21 mouse cellular contexts compared by ENCODE assay signal in genomic region chr3:121373897-121374441, GRCm38 (mm10). TPM values are rescaled to one million over a fixed set of nuclear protein-coding genes. Genes with fewer than 3 reads are reported as not detected.
DNase-seq lines count a peak whose midpoint lies in the region; ATAC-seq and TF ChIP-seq lines count a peak whose summit lies in the region.
"Had no signal": no experiment of that assay in that cellular context is flagged by ENCODE, and none has a peak within 500 bp of the region (broad histone marks: within the 10 kb centered on the region; RNA-seq: fewer than 3 reads in every experiment).

No protein-coding gene starts in this region.

- peak; percentile 29; the same call in 1 of the 2 replicates for ATAC-seq in intestine, embryonic 15.5 days
- ATAC-seq in intestine, postnatal 0 days = no peak
- ATAC-seq in intestine, embryonic 16.5 days = peak; percentile 45; the same call in 1 of the 2 replicates
- ATAC-seq in stomach, embryonic 14.5 days (ENCODE audit: insufficient number of reproducible peaks, insufficient read depth, low FRiP score, low read depth) = peak; percentile 44; the same call in 1 of the 2 replicates
- no peak for ATAC-seq in granulocyte monocyte progenitor cell, adult 5-6 weeks (replicated peaks; ENCODE audit: poor library complexity, severe bottlenecking)
- ATAC-seq: forebrain, postnatal 0 days had no signal

- no peak overlapping the region for H3K4me3 ChIP-seq in intestine, embryonic 15.5 days (replicated peaks)
- H3K4me3 ChIP-seq in intestine, postnatal 0 days (ENCODE audit: low read depth, low read length) = no peak overlapping the region
- no peak overlapping the region for H3K4me3 ChIP-seq in intestine, embryonic 16.5 days (ENCODE audit: low read length)
- no peak overlapping the region for H3K4me3 ChIP-seq in stomach, embryonic 14.5 days (ENCODE audit: low read depth, low read length)
- H3K4me3 ChIP-seq: forebrain, embryonic 10.5 days; hindbrain, embryonic 15.5 days; kidney, embryonic 15.5 days; midbrain, embryonic 12.5 days had no signal

- H3K9me3 ChIP-seq in intestine, embryonic 15.5 days = no peaks in the 10 kb centered on the region
- H3K9me3 ChIP-seq in intestine, postnatal 0 days (ENCODE audit: control insufficient read depth) = no peaks in the 10 kb centered on the region
- no peaks in the 10 kb centered on the region for H3K9me3 ChIP-seq in intestine, embryonic 16.5 days (ENCODE audit: control insufficient read depth, low read length)
- H3K9me3 ChIP-seq in stomach, embryonic 14.5 days (ENCODE audit: control insufficient read depth, low read depth, low read length) = no peaks in the 10 kb centered on the region
- H3K9me3 ChIP-seq: forebrain, embryonic 10.5 days; hindbrain, embryonic 15.5 days; kidney, embryonic 15.5 days; midbrain, embryonic 12.5 days had no signal

- peak; percentile 18 for DNase-seq in forelimb bud, embryonic 11.5 days (ENCODE audit: low read depth, low spot score)
- no peak for DNase-seq in thymus, postnatal 14 days
- DNase-seq: adrenal gland, adult 2 months; cerebellum, adult 11 months; cerebellum, postnatal 14 days; forebrain, postnatal 0 days; kidney, postnatal 4 days; lung, adult 18-20 months; right cerebral cortex, postnatal 14 days; thymus, adult 2 months had no signal

- H3K4me2 ChIP-seq in intestine, embryonic 15.5 days (replicated peaks) = no peak overlapping the region
- no peak overlapping the region for H3K4me2 ChIP-seq in intestine, postnatal 0 days (replicated peaks; ENCODE audit: low read depth)
- H3K4me2 ChIP-seq in intestine, embryonic 16.5 days (ENCODE audit: low read depth, low read length) = no peak overlapping the region
- H3K4me2 ChIP-seq in stomach, embryonic 14.5 days (replicated peaks; ENCODE audit: low read depth, low read length) = no peak overlapping the region
- H3K4me2 ChIP-seq: hindbrain, embryonic 15.5 days; kidney, embryonic 15.5 days; liver, embryonic 11.5 days; midbrain, embryonic 12.5 days had no signal

- H3K27me3 ChIP-seq in intestine, embryonic 15.5 days (replicated peaks) = no peaks in the 10 kb centered on the region
- H3K27me3 ChIP-seq in intestine, postnatal 0 days (replicated peaks; ENCODE audit: control insufficient read depth, insufficient read depth, low read length) = no peaks in the 10 kb centered on the region
- H3K27me3 ChIP-seq in intestine, embryonic 16.5 days (replicated peaks; ENCODE audit: control insufficient read depth, insufficient read depth, low read length) = no peaks in the 10 kb centered on the region
- H3K27me3 ChIP-seq in stomach, embryonic 14.5 days (ENCODE audit: control insufficient read depth, insufficient read depth, low read length) = no peaks in the 10 kb centered on the region
- H3K27me3 ChIP-seq: hindbrain, embryonic 15.5 days; kidney, embryonic 15.5 days had no signal

- no peaks in the 10 kb centered on the region for H3K4me1 ChIP-seq in intestine, embryonic 15.5 days (replicated peaks)
- H3K4me1 ChIP-seq in intestine, postnatal 0 days (replicated peaks; ENCODE audit: control insufficient read depth, insufficient read depth, low read length) = no peaks in the 10 kb centered on the region; the same call in 1 of the 2 replicates
- H3K4me1 ChIP-seq in intestine, embryonic 16.5 days (ENCODE audit: control insufficient read depth, insufficient read depth, low read length) = peaks cover 4% of the 10 kb centered on the region; the same call in 1 of the 2 replicates
- peaks cover 3% of the 10 kb centered on the region; the same call in 1 of the 2 replicates for H3K4me1 ChIP-seq in stomach, embryonic 14.5 days (ENCODE audit: control insufficient read depth, insufficient read depth, low read length)
- H3K4me1 ChIP-seq: hindbrain, embryonic 15.5 days had no signal

- no peak for TF ChIP-seq CTCF in intestine, postnatal 0 days (IDR thresholded peaks at IDR 0.05; ENCODE audit: low read depth)

- no peaks in the 10 kb centered on the region for H3K36me3 ChIP-seq in intestine, embryonic 15.5 days
- H3K36me3 ChIP-seq in intestine, postnatal 0 days (ENCODE audit: control insufficient read depth, insufficient read depth) = no peaks in the 10 kb centered on the region
- no peaks in the 10 kb centered on the region for H3K36me3 ChIP-seq in intestine, embryonic 16.5 days (ENCODE audit: control insufficient read depth, insufficient read depth, low read length)
- no peaks in the 10 kb centered on the region for H3K36me3 ChIP-seq in stomach, embryonic 14.5 days (ENCODE audit: control insufficient read depth, insufficient read depth, low read length)
- H3K36me3 ChIP-seq: forebrain, embryonic 10.5 days; hindbrain, embryonic 15.5 days; kidney, embryonic 15.5 days; midbrain, embryonic 12.5 days had no signal

- H3K9ac ChIP-seq in intestine, embryonic 15.5 days = no peak overlapping the region
- H3K9ac ChIP-seq in intestine, postnatal 0 days (ENCODE audit: low read depth, low read length) = no peak overlapping the region
- no peak overlapping the region for H3K9ac ChIP-seq in intestine, embryonic 16.5 days (ENCODE audit: low read depth, low read length)
- no peak overlapping the region for H3K9ac ChIP-seq in stomach, embryonic 14.5 days (replicated peaks; ENCODE audit: low read depth, low read length)
- H3K9ac ChIP-seq: forebrain, postnatal 0 days; hindbrain, embryonic 15.5 days; kidney, embryonic 15.5 days; midbrain, embryonic 12.5 days had no signal

- H3K27ac ChIP-seq in intestine, embryonic 15.5 days = no peak overlapping the region
- no peak overlapping the region for H3K27ac ChIP-seq in intestine, postnatal 0 days (ENCODE audit: low read depth, low read length)
- H3K27ac ChIP-seq in intestine, embryonic 16.5 days (ENCODE audit: low read length) = no peak overlapping the region
- no peak overlapping the region; the same call in 1 of the 2 replicates for H3K27ac ChIP-seq in stomach, embryonic 14.5 days (ENCODE audit: low read length)
- H3K27ac ChIP-seq: forebrain, embryonic 10.5 days; hindbrain, embryonic 15.5 days; kidney, embryonic 15.5 days; midbrain, embryonic 12.5 days had no signal

- 39% methylated on average over 9 of the region's 9 CpGs for WGBS in intestine, embryonic 15.5 days
- WGBS in intestine, postnatal 0 days = 40% methylated on average over 9 of the region's 9 CpGs
- 40% methylated on average over 9 of the region's 9 CpGs for WGBS in intestine, embryonic 16.5 days
- WGBS in stomach, embryonic 14.5 days = 36% methylated on average over 9 of the region's 9 CpGs

RNA-seq across cellular contexts. Expression of gene Cnn3, which starts 52.3 kb away (rescaled TPM):
- polyA plus RNA-seq in intestine, embryonic 15.5 days (2015; fragmentation: Nextera tagmentation; extraction: Ambion mirVana) = 414 and 470 TPM in 2 replicates
- 132 and 135 TPM in 2 replicates for polyA plus RNA-seq in intestine, postnatal 0 days (2015; fragmentation: Nextera tagmentation; extraction: Ambion mirVana)
- polyA plus RNA-seq in intestine, embryonic 16.5 days (2015; fragmentation: Nextera tagmentation; extraction: Ambion mirVana) = 334 and 375 TPM in 2 replicates
- polyA plus RNA-seq in stomach, embryonic 14.5 days (2014; fragmentation: Nextera tagmentation; extraction: Ambion mirVana) = 679 and 695 TPM in 2 replicates
- 34.5 and 37.7 TPM in 2 replicates for total RNA-seq in granulocyte monocyte progenitor cell, adult 5-6 weeks (2014; fragmentation: Nextera tagmentation)
- 24.6 and 28.0 TPM in 2 replicates for total RNA-seq in granulocyte monocyte progenitor cell, adult 5-6 weeks (2017)
- total RNA-seq: MEL had no signal

Comparison
In these comparisons a context has a peak if more than half of its experiments do, and no peak if none do; other contexts are left out.
1. ATAC-seq: peak in intestine, embryonic 15.5 days (single experiment), intestine, embryonic 16.5 days (single experiment) and stomach, embryonic 14.5 days (single experiment); none in intestine, postnatal 0 days (single experiment) and granulocyte monocyte progenitor cell, adult 5-6 weeks (single experiment).